Mouse (Mus musculus): ENCODE results near the gene Zbtb5.

- TF ChIP-seq CTCF (IDR thresholded peaks at IDR 0.05; ENCODE audit: insufficient read depth, low read depth, low read length) (no peak), POLR2A (IDR thresholded peaks at IDR 0.05; ENCODE audit: insufficient read depth, low read depth, low read length) (no peak)
Measured at GRCm38 (mm10) chr4:44944426-44945075, 67.7 kb downstream of the Zbtb5 start.
